Mouse (Mus musculus) hindbrain, embryonic 11.5 days (tissue): ENCODE measurements around the gene A3galt2. TPM values are rescaled to one million over a fixed set of nuclear protein-coding genes. Genes with fewer than 3 reads are reported as not detected.
A peak's percentile ranks its signal among the peaks of the same experiment; 100 is the strongest.

Source experiments
- ATAC-seq: fragments of 200-750 bp; cut with Nextera tagmentation; 2 replicates; pipeline ENCODE4 v1.8.0; 2017; ENCODE audit warnings: mild to moderate bottlenecking, moderate TSS enrichment, moderate library complexity; ENCODE audit not compliant: low FRiP score
- DNase-seq: peaks from one replicate; pipeline ENCODE4 v3.0.0-alpha.2; 2015; ENCODE audit warnings: low spot score
- H3K27ac ChIP-seq: fragments of 300-500 bp; sonication (generic); 2 replicates; pipeline ENCODE4 v1.5.1; 2014; ENCODE audit warnings: mild to moderate bottlenecking, low read depth, low read length
- H3K27me3 ChIP-seq: fragments of 300-500 bp; sonication (generic); 2 replicates; pipeline ENCODE4 v1.6.1; 2014; ENCODE audit warnings: mild to moderate bottlenecking, low read length, moderate library complexity, mixed read lengths; ENCODE audit not compliant: control insufficient read depth, insufficient read depth
- H3K36me3 ChIP-seq: fragments of 300-500 bp; sonication (generic); 2 replicates; pipeline ENCODE4 v1.6.1; 2014; ENCODE audit warnings: mild to moderate bottlenecking, low read length, moderate library complexity, mixed read lengths; ENCODE audit not compliant: control insufficient read depth, insufficient read depth
- H3K4me1 ChIP-seq: fragments of 300-500 bp; sonication (generic); replicated peaks from 2 replicates; pipeline ENCODE4 v1.6.1; 2014; ENCODE audit warnings: low read length, mixed read lengths; ENCODE audit not compliant: control insufficient read depth, insufficient read depth
- H3K4me2 ChIP-seq: fragments of 300-500 bp; sonication (generic); replicated peaks from 2 replicates; pipeline ENCODE4 v1.6.1; 2014; ENCODE audit warnings: mild to moderate bottlenecking, low read depth, low read length
- H3K4me3 ChIP-seq: fragments of 300-500 bp; sonication (generic); 2 replicates; pipeline ENCODE4 v1.5.1; 2014; ENCODE audit warnings: low read depth, low read length
- H3K9ac ChIP-seq: fragments of 300-500 bp; sonication (generic); 2 replicates; pipeline ENCODE4 v1.6.1; 2014; ENCODE audit warnings: low read depth, low read length
- H3K9me3 ChIP-seq: fragments of 300-500 bp; sonication (generic); 2 replicates; pipeline ENCODE4 v1.6.1; 2016; ENCODE audit warnings: low read length; ENCODE audit not compliant: control insufficient read depth
- WGBS: fragments of 180-500 bp; shearing (Covaris S2); extraction: QIAGEN DNeasy Blood & Tissue Kit; methylation state at CpG from one replicate; pipeline ENCODE4 v1.1.7; 2014; 5-methylcytosine and 5-hydroxymethylcytosine counted together
- polyA plus RNA-seq: library from polyadenylated mRNA; unstranded; fragments of >200 nt; fragmentation: Nextera tagmentation; extraction: Ambion mirVana; gene quantifications from 2 replicates; pipeline ENCODE4 v1.2.1, GENCODE M21; 2014

The A3galt2 gene
- polyA plus RNA-seq, 1 experiment from 2014 or later: 0.51 TPM

DNA sequence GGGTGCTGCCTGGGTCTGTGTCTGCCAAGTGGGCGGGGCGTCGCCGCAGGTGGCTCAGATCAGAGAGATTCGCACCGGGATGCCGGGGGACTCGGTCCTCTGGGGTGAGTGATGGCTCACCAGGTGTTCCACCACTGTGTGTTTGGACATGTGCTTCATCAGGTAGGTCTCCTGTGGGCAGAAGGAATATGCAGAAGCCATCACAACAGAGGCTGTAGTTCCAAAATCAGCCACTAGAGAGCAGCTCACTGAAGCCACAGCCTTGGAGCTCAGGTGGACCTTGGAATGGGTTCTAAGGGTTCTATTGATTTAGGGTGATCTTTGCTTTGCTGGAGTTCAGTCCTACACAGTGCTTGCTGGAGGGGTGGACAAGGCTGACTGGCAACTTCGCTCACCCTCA, 19.3 kb downstream of the A3galt2 start:
- H3K36me3 ChIP-seq: peaks cover 29% of the 10 kb centered on the region
- no peak for ATAC-seq
- 97% methylated on average over 9 of the region's 9 CpGs for WGBS

GRCm38 (mm10) chr4:128776568-128777289, 21.6 kb downstream of the A3galt2 start:
- ATAC-seq: peak; percentile 75
- no peak overlapping the region for H3K27ac ChIP-seq
- 46% methylated on average over 20 of the region's 20 CpGs for WGBS

More for the DNA sequence above, 19.3 kb downstream of the A3galt2 start:
- H3K4me3 ChIP-seq: no peak overlapping the region
- no peaks in the 10 kb centered on the region for H3K27me3 ChIP-seq
- peak; percentile 68 for DNase-seq
- no peaks in the 10 kb centered on the region for H3K9me3 ChIP-seq
- H3K4me2 ChIP-seq: no peak overlapping the region
- no peak overlapping the region for H3K27ac ChIP-seq
- no peak overlapping the region for H3K9ac ChIP-seq
- no peaks in the 10 kb centered on the region for H3K4me1 ChIP-seq

GRCm38 (mm10) chr4:128777593-128777992, 22.4 kb downstream of the A3galt2 start:
- no peaks in the 10 kb centered on the region for H3K9me3 ChIP-seq
- WGBS: 91% methylated on average over 11 of the region's 11 CpGs
- no peaks in the 10 kb centered on the region for H3K27me3 ChIP-seq
- peaks cover 33% of the 10 kb centered on the region for H3K36me3 ChIP-seq
- ATAC-seq: no peak
- no peak for DNase-seq
- H3K4me2 ChIP-seq: no peak overlapping the region
- H3K27ac ChIP-seq: no peak overlapping the region
- H3K4me1 ChIP-seq: no peaks in the 10 kb centered on the region
- no peak overlapping the region for H3K4me3 ChIP-seq
- no peak overlapping the region for H3K9ac ChIP-seq

More at GRCm38 (mm10) chr4:128776568-128777289, 21.6 kb downstream of the A3galt2 start:
- H3K27me3 ChIP-seq: no peaks in the 10 kb centered on the region
- H3K4me3 ChIP-seq: no peak overlapping the region
- H3K36me3 ChIP-seq: peaks cover 31% of the 10 kb centered on the region
- H3K9ac ChIP-seq: no peak overlapping the region
- H3K4me2 ChIP-seq: no peak overlapping the region
- peak; percentile 91 for DNase-seq
- no peaks in the 10 kb centered on the region for H3K9me3 ChIP-seq
- no peaks in the 10 kb centered on the region for H3K4me1 ChIP-seq

- DNase-seq: no peak
- Histone ChIP-seq H3K27ac (no peak overlapping the region), H3K4me3 (no peak overlapping the region), H3K4me1 (no peaks in the 10 kb centered on the region), H3K4me2 (no peak overlapping the region), H3K36me3 (peaks cover 22% of the 10 kb centered on the region), H3K9me3 (no peaks in the 10 kb centered on the region), H3K27me3 (no peaks in the 10 kb centered on the region), H3K9ac (no peak overlapping the region)
- WGBS: 95% methylated on average over 7 of the region's 7 CpGs
- no peak for ATAC-seq
These were observed 26.9 kb downstream of the A3galt2 start for GRCm38 (mm10) chr4:128782037-128782436.

- H3K4me1 ChIP-seq: no peaks in the 10 kb centered on the region
- no peaks in the 10 kb centered on the region for H3K9me3 ChIP-seq
- H3K36me3 ChIP-seq: peaks cover 21% of the 10 kb centered on the region
- no peak overlapping the region for H3K9ac ChIP-seq
- no peak for ATAC-seq
- H3K27me3 ChIP-seq: no peaks in the 10 kb centered on the region
- H3K4me2 ChIP-seq: no peak overlapping the region
- WGBS: 89% methylated on average over 4 of the region's 4 CpGs
- no peak overlapping the region for H3K4me3 ChIP-seq
- DNase-seq: no peak
- no peak overlapping the region for H3K27ac ChIP-seq
These were observed 27.5 kb downstream of the A3galt2 start for GRCm38 (mm10) chr4:128782645-128783044.

GRCm38 (mm10) chr4:128784950-128785631, 29.9 kb downstream of the A3galt2 start:
- peaks cover 17% of the 10 kb centered on the region for H3K36me3 ChIP-seq
- H3K4me2 ChIP-seq: no peak overlapping the region
- H3K9ac ChIP-seq: no peak overlapping the region
- DNase-seq: no peak
- WGBS: 95% methylated on average over 15 of the region's 15 CpGs
- H3K27ac ChIP-seq: no peak overlapping the region
- H3K27me3 ChIP-seq: no peaks in the 10 kb centered on the region
- H3K9me3 ChIP-seq: no peaks in the 10 kb centered on the region
- no peaks in the 10 kb centered on the region for H3K4me1 ChIP-seq
- no peak for ATAC-seq
- no peak overlapping the region for H3K4me3 ChIP-seq

- Histone ChIP-seq H3K4me2 (no peak overlapping the region), H3K9me3 (no peaks in the 10 kb centered on the region), H3K9ac (no peak overlapping the region), H3K4me3 (no peak overlapping the region), H3K36me3 (peaks cover 17% of the 10 kb centered on the region), H3K4me1 (no peaks in the 10 kb centered on the region), H3K27me3 (no peaks in the 10 kb centered on the region), H3K27ac (no peak overlapping the region)
- no peak for DNase-seq
- 93% methylated on average over 11 of the region's 11 CpGs for WGBS
- no peak for ATAC-seq
These were observed 30.9 kb downstream of the A3galt2 start for GRCm38 (mm10) chr4:128785921-128786654.

- Histone ChIP-seq H3K4me3 (no peak overlapping the region), H3K4me2 (no peak overlapping the region), H3K9ac (no peak overlapping the region), H3K27ac (no peak overlapping the region), H3K36me3 (peaks cover 17% of the 10 kb centered on the region), H3K27me3 (no peaks in the 10 kb centered on the region), H3K9me3 (no peaks in the 10 kb centered on the region), H3K4me1 (no peaks in the 10 kb centered on the region)
- DNase-seq (no peak), ATAC-seq (no peak)
- WGBS: 88% methylated on average over 24 of the region's 24 CpGs
These were observed 32.1 kb downstream of the A3galt2 start for GRCm38 (mm10) chr4:128787023-128787939.
